26 mouse cellular contexts compared by ENCODE assay signal in genomic region chr13:102761410-102761809, GRCm38 (mm10).
"Had no signal": no experiment of that assay in that cellular context is flagged by ENCODE, and none has a peak within 500 bp of the region (broad histone marks: within the 10 kb centered on the region; RNA-seq: fewer than 3 reads in every experiment).

No protein-coding gene starts in this region.

- ATAC-seq: liver, postnatal 0 days; lung, postnatal 0 days; midbrain, embryonic 16.5 days had no signal

- H3K36me3 ChIP-seq: liver, embryonic 15.5 days had no signal

- DNase-seq: liver, postnatal 0 days; lung, adult 2 months; lung, postnatal 14 days; lung, postnatal 36 days; midbrain, embryonic 14.5 days; retina, postnatal 1 day; right cerebral cortex, adult 18-20 months; right cerebral cortex, postnatal 25 days; right cerebral cortex, postnatal 4 days; spleen, adult 18-20 months; thymus, adult 2 months; thymus, postnatal 25 days; thymus, postnatal 4 days had no signal

- H3K27me3 ChIP-seq: liver, embryonic 15.5 days; lung, embryonic 15.5 days; megakaryocyte, embryonic 14.5 days; midbrain, embryonic 12.5 days; neural tube, embryonic 13.5 days; neural tube, embryonic 15.5 days; stomach, embryonic 15.5 days had no signal

- H3K4me1 ChIP-seq: liver, embryonic 15.5 days; lung, embryonic 15.5 days; stomach, embryonic 15.5 days had no signal

- H3K27ac ChIP-seq: liver, embryonic 15.5 days; lung, embryonic 15.5 days; macrophage; midbrain, embryonic 10.5 days; midbrain, embryonic 12.5 days; neural tube, embryonic 13.5 days; neural tube, embryonic 15.5 days; stomach, embryonic 15.5 days; stomach, postnatal 0 days had no signal

- H3K4me3 ChIP-seq: liver, embryonic 15.5 days; lung, embryonic 15.5 days; megakaryocyte, embryonic 14.5 days; midbrain, embryonic 10.5 days; midbrain, embryonic 12.5 days; myocyte; neural tube, embryonic 13.5 days; neural tube, embryonic 15.5 days; stomach, embryonic 15.5 days had no signal
